Mouse (Mus musculus): ENCODE results near the gene Tlnrd1. TPM values are rescaled to one million over a fixed set of nuclear protein-coding genes. Genes with fewer than 3 reads are reported as not detected.
"Not testable (repeated sequence)": the region's sequence is repeated elsewhere in the genome, so short reads cannot be mapped to it uniquely, and the experiment has no call there.

The Tlnrd1 gene
- polyA plus RNA-seq, 1 experiment from 2014 or later = 9.4 TPM

GRCm38 (mm10) chr7:83901425-83901824 is 17.3 kb upstream of the Tlnrd1 start:
- 90% methylated on average over 4 of the region's 4 CpGs for WGBS
- Histone ChIP-seq H3K9ac (replicated peaks; ENCODE audit: low read depth, low read length) (no peak overlapping the region), H3K4me1 (ENCODE audit: control insufficient read depth, insufficient read depth, low read length) (no peaks in the 10 kb centered on the region), H3K4me3 (ENCODE audit: low read depth, low read length) (no peak overlapping the region), H3K27me3 (ENCODE audit: control insufficient read depth, insufficient read depth, low read length) (no peaks in the 10 kb centered on the region), H3K9me3 (ENCODE audit: control insufficient read depth, low read length) (no peaks in the 10 kb centered on the region), H3K27ac (ENCODE audit: low read depth, low read length) (no peak overlapping the region), H3K4me2 (ENCODE audit: low read depth, low read length) (no peak overlapping the region), H3K36me3 (ENCODE audit: control insufficient read depth, insufficient read depth, low read length) (peaks cover 28% of the 10 kb centered on the region)
- no peak for ATAC-seq (ENCODE audit: low read depth)

DNA sequence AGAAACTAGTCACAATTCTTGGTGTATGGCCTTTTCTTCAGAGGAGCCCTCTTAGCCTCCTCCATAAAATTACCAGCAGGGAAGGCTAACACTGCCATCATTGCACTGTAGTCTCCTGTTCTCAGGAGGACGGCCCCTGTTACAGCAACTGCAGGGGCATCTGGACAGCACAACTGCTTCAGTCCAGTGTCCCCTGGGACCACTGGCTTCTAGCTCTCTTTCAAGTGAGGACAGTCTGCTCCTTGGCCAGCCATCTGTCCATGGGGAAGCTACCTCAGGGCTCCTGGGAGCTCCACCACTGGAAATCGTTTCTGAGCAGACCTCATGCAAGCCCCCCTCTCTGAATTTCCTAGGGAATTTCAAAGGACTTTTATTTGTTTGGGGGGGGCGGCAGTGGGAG is 16.4 kb upstream of the Tlnrd1 start:
- no peak overlapping the region for H3K27ac ChIP-seq (ENCODE audit: low read depth, low read length)
- no peak for ATAC-seq (ENCODE audit: low read depth)
- peaks cover 31% of the 10 kb centered on the region for H3K36me3 ChIP-seq (ENCODE audit: control insufficient read depth, insufficient read depth, low read length)
- WGBS = 68% methylated on average over 3 of the region's 3 CpGs
- H3K4me3 ChIP-seq (ENCODE audit: low read depth, low read length) = no peak overlapping the region
- no peak overlapping the region for H3K9ac ChIP-seq (replicated peaks; ENCODE audit: low read depth, low read length)
- no peaks in the 10 kb centered on the region for H3K4me1 ChIP-seq (ENCODE audit: control insufficient read depth, insufficient read depth, low read length)
- H3K9me3 ChIP-seq (ENCODE audit: control insufficient read depth, low read length) = no peaks in the 10 kb centered on the region
- H3K4me2 ChIP-seq (ENCODE audit: low read depth, low read length) = no peak overlapping the region
- H3K27me3 ChIP-seq (ENCODE audit: control insufficient read depth, insufficient read depth, low read length) = no peaks in the 10 kb centered on the region

- ATAC-seq (ENCODE audit: low read depth) = no peak
- Histone ChIP-seq H3K4me1 (ENCODE audit: control insufficient read depth, insufficient read depth, low read length) (peaks cover 4% of the 10 kb centered on the region), H3K9ac (replicated peaks; ENCODE audit: low read depth, low read length) (no peak overlapping the region), H3K27ac (ENCODE audit: low read depth, low read length) (no peak overlapping the region), H3K27me3 (ENCODE audit: control insufficient read depth, insufficient read depth, low read length) (no peaks in the 10 kb centered on the region), H3K4me3 (ENCODE audit: low read depth, low read length) (no peak overlapping the region), H3K9me3 (ENCODE audit: control insufficient read depth, low read length) (no peaks in the 10 kb centered on the region), H3K36me3 (ENCODE audit: control insufficient read depth, insufficient read depth, low read length) (peaks cover 32% of the 10 kb centered on the region), H3K4me2 (ENCODE audit: low read depth, low read length) (no peak overlapping the region)
- 97% methylated on average over 11 of the region's 11 CpGs for WGBS
These were observed 14.2 kb upstream of the Tlnrd1 start for GRCm38 (mm10) chr7:83898267-83898666.

- Histone ChIP-seq H3K9ac (replicated peaks; ENCODE audit: low read depth, low read length) (no peak overlapping the region), H3K27ac (ENCODE audit: low read depth, low read length) (no peak overlapping the region), H3K4me2 (ENCODE audit: low read depth, low read length) (no peak overlapping the region), H3K9me3 (ENCODE audit: control insufficient read depth, low read length) (no peaks in the 10 kb centered on the region), H3K36me3 (ENCODE audit: control insufficient read depth, insufficient read depth, low read length) (peaks cover 32% of the 10 kb centered on the region), H3K27me3 (ENCODE audit: control insufficient read depth, insufficient read depth, low read length) (no peaks in the 10 kb centered on the region), H3K4me1 (ENCODE audit: control insufficient read depth, insufficient read depth, low read length) (peaks cover 8% of the 10 kb centered on the region), H3K4me3 (ENCODE audit: low read depth, low read length) (no peak overlapping the region)
- WGBS = 98% methylated on average over 5 of the region's 5 CpGs
- ATAC-seq (ENCODE audit: low read depth) = no peak
These were observed 12.1 kb upstream of the Tlnrd1 start for GRCm38 (mm10) chr7:83896077-83896740.

GRCm38 (mm10) chr7:83894348-83894747 is 10.2 kb upstream of the Tlnrd1 start:
- ATAC-seq (ENCODE audit: low read depth) = no peak
- 96% methylated on average over 1 of the region's 1 CpGs for WGBS

DNA sequence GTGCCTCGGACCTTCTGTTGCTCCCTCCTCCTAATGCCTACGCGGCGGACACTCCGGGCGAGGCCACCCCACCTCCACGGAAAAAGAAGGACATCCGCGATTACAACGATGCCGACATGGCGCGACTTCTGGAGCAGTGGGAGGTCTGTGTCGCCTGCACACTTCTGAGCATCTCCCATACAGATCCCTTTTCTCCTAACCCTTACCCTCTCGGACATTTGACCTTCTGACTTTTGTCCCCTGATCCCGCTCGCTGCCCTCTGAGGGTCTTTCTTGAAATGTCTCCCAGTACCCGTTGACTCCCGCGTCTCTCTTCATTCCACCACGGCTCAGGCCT is 8.2 kb upstream of the Tlnrd1 start:
- H3K4me1 ChIP-seq (ENCODE audit: control insufficient read depth, insufficient read depth, low read length) = peaks cover 8% of the 10 kb centered on the region
- peak overlapping the region; percentile 91 for H3K4me2 ChIP-seq (ENCODE audit: low read depth, low read length)
- 0 out of 2 replicates have a peak, but pooled peaks cover 4% of the 10 kb centered on the region for H3K36me3 ChIP-seq (ENCODE audit: control insufficient read depth, insufficient read depth, low read length)
- no peaks in the 10 kb centered on the region for H3K27me3 ChIP-seq (ENCODE audit: control insufficient read depth, insufficient read depth, low read length)
- H3K9me3 ChIP-seq (ENCODE audit: control insufficient read depth, low read length) = no peaks in the 10 kb centered on the region
- ATAC-seq (ENCODE audit: low read depth) = no peak
- peak overlapping the region; percentile 81 for H3K27ac ChIP-seq (ENCODE audit: low read depth, low read length)
- peak overlapping the region; percentile 88 for H3K9ac ChIP-seq (replicated peaks; ENCODE audit: low read depth, low read length)
- peak overlapping the region; percentile 71 for H3K4me3 ChIP-seq (ENCODE audit: low read depth, low read length)
- under 1% methylated on average over 21 of the region's 21 CpGs for WGBS

More at GRCm38 (mm10) chr7:83894348-83894747, 10.2 kb upstream of the Tlnrd1 start:
- no peaks in the 10 kb centered on the region for H3K27me3 ChIP-seq (ENCODE audit: control insufficient read depth, insufficient read depth, low read length)
- no peak overlapping the region for H3K4me3 ChIP-seq (ENCODE audit: low read depth, low read length)
- H3K36me3 ChIP-seq (ENCODE audit: control insufficient read depth, insufficient read depth, low read length) = peaks cover 23% of the 10 kb centered on the region
- no peaks in the 10 kb centered on the region for H3K9me3 ChIP-seq (ENCODE audit: control insufficient read depth, low read length)
- H3K4me2 ChIP-seq (ENCODE audit: low read depth, low read length) = no peak overlapping the region
- H3K4me1 ChIP-seq (ENCODE audit: control insufficient read depth, insufficient read depth, low read length) = peaks cover 8% of the 10 kb centered on the region
- H3K27ac ChIP-seq (ENCODE audit: low read depth, low read length) = no peak overlapping the region
- H3K9ac ChIP-seq (replicated peaks; ENCODE audit: low read depth, low read length) = no peak overlapping the region

DNA sequence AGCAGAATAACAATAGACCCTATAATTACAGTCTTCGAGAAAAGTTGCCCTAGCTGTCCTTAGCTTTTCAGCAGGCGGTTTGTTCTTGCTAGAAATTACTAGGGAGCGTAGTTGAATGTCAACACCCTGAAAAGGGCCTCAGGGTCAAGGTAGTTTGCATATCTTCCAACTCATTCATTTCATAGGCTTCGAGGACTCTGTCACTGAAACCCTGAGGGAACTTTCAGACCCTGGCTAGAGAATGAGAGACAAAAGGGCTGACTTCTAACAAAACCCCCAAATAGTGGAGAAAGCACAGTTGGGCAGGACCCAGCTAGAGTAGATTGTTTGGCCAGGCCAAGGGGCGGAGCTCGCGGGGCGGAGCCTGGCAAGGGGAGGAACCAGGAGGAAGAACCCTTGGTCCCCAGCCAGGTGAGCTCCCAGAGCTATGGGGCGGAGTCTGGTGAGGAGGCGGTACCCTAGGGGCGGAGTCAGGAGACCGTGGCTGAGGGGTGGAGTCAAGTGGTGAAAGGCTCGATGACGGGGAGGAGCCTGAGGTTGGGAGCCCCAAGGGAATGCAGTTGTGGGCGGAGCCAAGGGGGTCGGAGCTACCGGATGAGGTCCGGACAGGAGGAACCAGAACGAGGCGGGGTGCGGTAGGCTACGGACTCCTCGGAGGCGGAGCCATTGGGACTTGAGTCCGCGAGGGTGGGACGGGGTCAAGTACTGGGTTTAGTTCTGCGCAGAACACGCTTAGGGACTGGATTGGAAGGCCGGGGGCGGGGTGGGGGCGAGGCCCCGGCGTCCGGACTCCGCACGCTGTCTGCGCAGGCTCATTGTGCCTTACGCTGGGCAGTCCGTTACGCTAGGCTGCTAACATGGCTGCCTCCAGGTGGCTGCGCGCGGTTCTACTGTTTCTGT is 7.6 kb upstream of the Tlnrd1 start:
- WGBS = 2% methylated on average over 42 of the region's 44 CpGs
- ATAC-seq (ENCODE audit: low read depth) = peak; percentile 98

GRCm38 (mm10) chr7:83889946-83890345 is 5.8 kb upstream of the Tlnrd1 start:
- H3K4me3 ChIP-seq (ENCODE audit: low read depth, low read length); H3K4me1 ChIP-seq (ENCODE audit: control insufficient read depth, insufficient read depth, low read length); H3K36me3 ChIP-seq (ENCODE audit: control insufficient read depth, insufficient read depth, low read length); H3K9me3 ChIP-seq (ENCODE audit: control insufficient read depth, low read length); H3K4me2 ChIP-seq (ENCODE audit: low read depth, low read length); H3K27me3 ChIP-seq (ENCODE audit: control insufficient read depth, insufficient read depth, low read length); ATAC-seq (ENCODE audit: low read depth); H3K9ac ChIP-seq (replicated peaks; ENCODE audit: low read depth, low read length); H3K27ac ChIP-seq (ENCODE audit: low read depth, low read length): not testable (repeated sequence)
- 90% methylated on average over 5 of the region's 5 CpGs for WGBS

More for the DNA sequence above, 7.6 kb upstream of the Tlnrd1 start:
- Histone ChIP-seq H3K9ac (replicated peaks; ENCODE audit: low read depth, low read length) (peak overlapping the region; percentile 88), H3K4me2 (ENCODE audit: low read depth, low read length) (peak overlapping the region; percentile 91), H3K9me3 (ENCODE audit: control insufficient read depth, low read length) (no peaks in the 10 kb centered on the region), H3K36me3 (ENCODE audit: control insufficient read depth, insufficient read depth, low read length) (0 out of 2 replicates have a peak, but pooled peaks cover 4% of the 10 kb centered on the region), H3K4me1 (ENCODE audit: control insufficient read depth, insufficient read depth, low read length) (peaks cover 8% of the 10 kb centered on the region), H3K4me3 (ENCODE audit: low read depth, low read length) (peak overlapping the region; percentile 71), H3K27ac (ENCODE audit: low read depth, low read length) (peak overlapping the region; percentile 81), H3K27me3 (ENCODE audit: control insufficient read depth, insufficient read depth, low read length) (no peaks in the 10 kb centered on the region)

- Histone ChIP-seq H3K4me2 (ENCODE audit: low read depth, low read length) (no peak overlapping the region), H3K27ac (ENCODE audit: low read depth, low read length) (no peak overlapping the region), H3K9ac (replicated peaks; ENCODE audit: low read depth, low read length) (no peak overlapping the region), H3K9me3 (ENCODE audit: control insufficient read depth, low read length) (no peaks in the 10 kb centered on the region), H3K27me3 (ENCODE audit: control insufficient read depth, insufficient read depth, low read length) (no peaks in the 10 kb centered on the region), H3K4me3 (ENCODE audit: low read depth, low read length) (no peak overlapping the region), H3K36me3 (ENCODE audit: control insufficient read depth, insufficient read depth, low read length) (no peaks in the 10 kb centered on the region), H3K4me1 (ENCODE audit: control insufficient read depth, insufficient read depth, low read length) (peaks cover 8% of the 10 kb centered on the region)
- ATAC-seq (ENCODE audit: low read depth) = no peak
- 65% methylated on average over 3 of the region's 3 CpGs for WGBS
These were observed 5.3 kb upstream of the Tlnrd1 start for GRCm38 (mm10) chr7:83889383-83889782.
